Mouse (Mus musculus): Measurements from ENCODE around the gene Perm1.

DNA sequence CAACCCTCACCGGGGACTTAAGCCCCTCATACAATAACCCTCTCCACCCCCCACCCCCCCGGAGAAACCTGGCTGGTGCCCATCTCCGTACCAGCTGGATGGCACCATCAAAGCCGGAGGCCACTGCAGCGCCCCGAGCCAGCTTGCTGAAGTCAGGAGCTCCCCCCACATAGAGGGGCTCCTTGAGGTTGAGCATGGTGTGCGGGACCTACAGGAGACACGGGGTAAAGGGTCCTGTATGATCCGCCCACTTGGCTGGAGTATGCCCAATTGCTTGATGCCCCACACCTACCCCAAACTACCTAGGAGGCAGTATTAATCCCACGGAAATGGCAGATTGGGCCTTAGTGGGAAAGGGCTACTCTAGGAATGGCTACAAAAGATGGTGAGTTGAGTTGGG lies 46.5 kb upstream of the Perm1 start:
- TF ChIP-seq ZNF384 (IDR thresholded peaks at IDR 0.05; ENCODE audit: low read depth, low read length) (no peak), CHD2 (IDR thresholded peaks at IDR 0.05; ENCODE audit: low read depth, low read length) (no peak), MAFK (IDR thresholded peaks at IDR 0.05; ENCODE audit: insufficient read depth, low read depth, low read length) (no peak)

Measured in ES-E14 (cell line).